Mouse (Mus musculus): ENCODE results near the gene Asgr1. TPM values are rescaled to one million over a fixed set of nuclear protein-coding genes. Genes with fewer than 3 reads are reported as not detected.
"Not testable (repeated sequence)": the region's sequence is repeated elsewhere in the genome, so short reads cannot be mapped to it uniquely, and the experiment has no call there.

The Asgr1 gene
- total and polyA plus RNA-seq, 2 experiments = 680 to 730 TPM

- Histone ChIP-seq H3K4me3 (ENCODE audit: insufficient read depth, low read depth, low read length) (no peak overlapping the region), H3K9ac (ENCODE audit: low read depth, low read length) (no peak overlapping the region), H3K36me3 (ENCODE audit: control insufficient read depth, insufficient read depth, low read length) (peaks cover under 1% of the 10 kb centered on the region; the same call in 1 of the 2 replicates), H3K27me3 (ENCODE audit: control insufficient read depth, insufficient read depth, low read length) (no peaks in the 10 kb centered on the region), H3K27ac (replicated peaks; ENCODE audit: insufficient read depth, low read depth, low read length) (no peak overlapping the region), H3K79me2 (ENCODE audit: control insufficient read depth, insufficient read depth, low read length) (no peaks in the 10 kb centered on the region), H3K4me1 (ENCODE audit: control insufficient read depth, insufficient read depth, low read length) (no peaks in the 10 kb centered on the region)
- WGBS = 76% methylated on average over 3 of the region's 3 CpGs
- TF ChIP-seq CTCF (IDR thresholded peaks at IDR 0.05; ENCODE audit: low read depth, low read length) (no peak), POLR2A (IDR thresholded peaks at IDR 0.05; ENCODE audit: extremely low read depth, insufficient read depth, low read length) (no peak)
- DNase-seq (ENCODE audit: extremely low read depth, low read depth, low spot score) = no peak
These were observed 9.2 kb downstream of the Asgr1 start for GRCm38 (mm10) chr11:70063053-70063452.

DNA sequence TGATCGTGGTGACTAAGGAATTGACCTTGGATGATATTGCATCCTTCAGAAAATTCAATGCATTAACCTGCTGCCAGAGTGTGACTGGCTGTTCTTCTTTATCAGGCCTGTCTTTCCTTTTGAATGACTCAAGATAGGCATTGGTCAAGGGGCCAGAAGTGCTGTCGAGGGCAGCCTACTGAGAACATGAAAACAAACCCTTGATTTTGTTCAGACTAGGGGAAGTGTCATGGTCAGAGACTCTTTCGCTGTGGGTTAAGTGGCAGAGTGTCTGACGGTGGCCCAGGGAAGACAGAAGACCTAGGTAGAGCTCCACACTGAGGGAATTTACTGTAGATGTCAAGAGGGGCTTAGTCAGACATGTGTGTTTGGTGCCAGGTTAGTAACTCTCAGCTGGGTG lies 12.8 kb downstream of the Asgr1 start:
- Histone ChIP-seq H3K36me3 (ENCODE audit: control insufficient read depth, insufficient read depth, low read length) (no peaks in the 10 kb centered on the region), H3K4me3 (ENCODE audit: insufficient read depth, low read depth, low read length) (no peak overlapping the region), H3K79me2 (ENCODE audit: control insufficient read depth, insufficient read depth, low read length) (no peaks in the 10 kb centered on the region), H3K27me3 (ENCODE audit: control insufficient read depth, insufficient read depth, low read length) (no peaks in the 10 kb centered on the region), H3K4me1 (ENCODE audit: control insufficient read depth, insufficient read depth, low read length) (no peaks in the 10 kb centered on the region), H3K27ac (replicated peaks; ENCODE audit: insufficient read depth, low read depth, low read length) (no peak overlapping the region), H3K9ac (ENCODE audit: low read depth, low read length) (no peak overlapping the region)
- 69% methylated on average over 4 of the region's 4 CpGs for WGBS
- TF ChIP-seq CTCF (IDR thresholded peaks at IDR 0.05; ENCODE audit: low read depth, low read length) = no peak
- no peak for TF ChIP-seq POLR2A (IDR thresholded peaks at IDR 0.05; ENCODE audit: extremely low read depth, insufficient read depth, low read length)
- no peak for DNase-seq (ENCODE audit: extremely low read depth, low read depth, low spot score)

DNA sequence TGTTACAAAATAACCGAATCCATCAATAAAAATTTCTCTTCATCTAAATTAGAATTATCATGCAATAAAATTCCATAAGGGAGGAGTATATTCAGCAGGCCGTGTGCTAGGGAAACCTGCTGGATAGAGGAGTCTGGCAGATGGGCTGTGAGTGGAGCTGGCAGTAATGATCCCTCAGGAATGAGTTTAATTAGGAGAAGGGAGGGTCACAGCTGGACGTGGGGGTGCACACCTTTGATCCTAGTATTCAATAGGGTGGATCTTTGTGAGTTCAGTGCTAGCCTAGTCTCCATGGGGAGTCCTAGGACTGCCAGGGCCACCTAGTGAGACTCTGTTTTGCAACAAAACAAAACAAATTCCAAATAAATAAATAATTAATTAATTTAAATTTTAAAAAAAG lies 14.4 kb downstream of the Asgr1 start:
- Histone ChIP-seq H3K4me1 (ENCODE audit: control insufficient read depth, insufficient read depth, low read length) (no peaks in the 10 kb centered on the region), H3K27me3 (ENCODE audit: control insufficient read depth, insufficient read depth, low read length) (no peaks in the 10 kb centered on the region), H3K36me3 (ENCODE audit: control insufficient read depth, insufficient read depth, low read length) (no peaks in the 10 kb centered on the region), H3K9ac (ENCODE audit: low read depth, low read length) (no peak overlapping the region), H3K79me2 (ENCODE audit: control insufficient read depth, insufficient read depth, low read length) (no peaks in the 10 kb centered on the region), H3K4me3 (ENCODE audit: insufficient read depth, low read depth, low read length) (no peak overlapping the region), H3K27ac (replicated peaks; ENCODE audit: insufficient read depth, low read depth, low read length) (no peak overlapping the region)
- 69% methylated on average over 3 of the region's 3 CpGs for WGBS
- no peak for DNase-seq (ENCODE audit: extremely low read depth, low read depth, low spot score)
- TF ChIP-seq CTCF (IDR thresholded peaks at IDR 0.05; ENCODE audit: low read depth, low read length) (no peak), POLR2A (IDR thresholded peaks at IDR 0.05; ENCODE audit: extremely low read depth, insufficient read depth, low read length) (no peak)

- Histone ChIP-seq H3K36me3 (ENCODE audit: control insufficient read depth, insufficient read depth, low read length) (no peaks in the 10 kb centered on the region), H3K9ac (ENCODE audit: low read depth, low read length) (no peak overlapping the region), H3K4me3 (ENCODE audit: insufficient read depth, low read depth, low read length) (no peak overlapping the region), H3K4me1 (ENCODE audit: control insufficient read depth, insufficient read depth, low read length) (peaks cover 3% of the 10 kb centered on the region), H3K27ac (replicated peaks; ENCODE audit: insufficient read depth, low read depth, low read length) (no peak overlapping the region), H3K79me2 (ENCODE audit: control insufficient read depth, insufficient read depth, low read length) (no peaks in the 10 kb centered on the region), H3K27me3 (ENCODE audit: control insufficient read depth, insufficient read depth, low read length) (no peaks in the 10 kb centered on the region)
- WGBS = 68% methylated on average over 6 of the region's 6 CpGs
- TF ChIP-seq POLR2A (IDR thresholded peaks at IDR 0.05; ENCODE audit: extremely low read depth, insufficient read depth, low read length) (no peak), CTCF (IDR thresholded peaks at IDR 0.05; ENCODE audit: low read depth, low read length) (no peak)
- DNase-seq (ENCODE audit: extremely low read depth, low read depth, low spot score) = no peak
These were observed 16.2 kb downstream of the Asgr1 start for GRCm38 (mm10) chr11:70070057-70070456.

GRCm38 (mm10) chr11:70070603-70071002 lies 16.7 kb downstream of the Asgr1 start:
- DNase-seq (ENCODE audit: extremely low read depth, low read depth, low spot score); H3K4me3 ChIP-seq (ENCODE audit: insufficient read depth, low read depth, low read length); H3K79me2 ChIP-seq (ENCODE audit: control insufficient read depth, insufficient read depth, low read length); H3K9ac ChIP-seq (ENCODE audit: low read depth, low read length); H3K27ac ChIP-seq (replicated peaks; ENCODE audit: insufficient read depth, low read depth, low read length); H3K36me3 ChIP-seq (ENCODE audit: control insufficient read depth, insufficient read depth, low read length); H3K4me1 ChIP-seq (ENCODE audit: control insufficient read depth, insufficient read depth, low read length); H3K27me3 ChIP-seq (ENCODE audit: control insufficient read depth, insufficient read depth, low read length): not testable (repeated sequence)
- WGBS = 70% methylated on average over 3 of the region's 3 CpGs

GRCm38 (mm10) chr11:70074379-70075071 lies 20.6 kb downstream of the Asgr1 start:
- no peak for TF ChIP-seq POLR2A (IDR thresholded peaks at IDR 0.05; ENCODE audit: extremely low read depth, insufficient read depth, low read length)
- peak; percentile 92 for TF ChIP-seq CTCF (IDR thresholded peaks at IDR 0.05; ENCODE audit: low read depth, low read length)
- 0 out of 2 replicates have a peak overlapping the region, but pooled peaks have one; percentile 25 for H3K4me3 ChIP-seq (ENCODE audit: insufficient read depth, low read depth, low read length)
- peak; percentile 93 for DNase-seq (ENCODE audit: extremely low read depth, low read depth, low spot score)
- H3K36me3 ChIP-seq (ENCODE audit: control insufficient read depth, insufficient read depth, low read length) = no peaks in the 10 kb centered on the region
- WGBS = 12% methylated on average over 17 of the region's 17 CpGs
- peak overlapping the region; percentile 53 for H3K9ac ChIP-seq (ENCODE audit: low read depth, low read length)
- H3K4me1 ChIP-seq (ENCODE audit: control insufficient read depth, insufficient read depth, low read length) = peaks cover 13% of the 10 kb centered on the region
- H3K27me3 ChIP-seq (ENCODE audit: control insufficient read depth, insufficient read depth, low read length) = no peaks in the 10 kb centered on the region
- H3K79me2 ChIP-seq (ENCODE audit: control insufficient read depth, insufficient read depth, low read length) = no peaks in the 10 kb centered on the region
- H3K27ac ChIP-seq (replicated peaks; ENCODE audit: insufficient read depth, low read depth, low read length) = peak overlapping the region; percentile 68

All from liver, adult 2 months (tissue).